Mouse (Mus musculus) T-cell, adult 2 months (primary cell): ENCODE data around the gene Podxl.

ENCODE experiments used
- DNase-seq: peaks from one replicate; pipeline ENCODE4 v3.0.0; 2022; ENCODE audit warnings: low spot score

The Podxl gene

DNA sequence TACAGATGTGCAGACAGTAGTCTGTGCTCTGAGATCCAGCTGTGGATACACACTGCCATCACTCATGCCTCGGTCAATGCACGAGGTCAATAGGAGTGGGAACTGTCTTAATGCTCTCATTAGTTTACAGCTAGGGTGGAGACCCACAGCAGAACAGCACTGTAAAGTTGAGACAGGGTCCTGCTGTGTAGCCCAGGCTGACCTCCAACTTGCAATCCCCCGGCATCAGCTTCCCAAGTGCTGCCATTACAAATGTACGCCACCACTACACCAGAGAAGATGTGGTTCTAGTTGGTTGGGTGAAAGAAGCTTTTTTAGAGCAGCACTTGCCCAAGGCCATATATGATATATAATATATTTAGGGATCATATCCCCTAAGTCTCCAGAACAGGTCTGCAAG is 40.1 kb downstream of the Podxl start:
- no peak for DNase-seq

DNA sequence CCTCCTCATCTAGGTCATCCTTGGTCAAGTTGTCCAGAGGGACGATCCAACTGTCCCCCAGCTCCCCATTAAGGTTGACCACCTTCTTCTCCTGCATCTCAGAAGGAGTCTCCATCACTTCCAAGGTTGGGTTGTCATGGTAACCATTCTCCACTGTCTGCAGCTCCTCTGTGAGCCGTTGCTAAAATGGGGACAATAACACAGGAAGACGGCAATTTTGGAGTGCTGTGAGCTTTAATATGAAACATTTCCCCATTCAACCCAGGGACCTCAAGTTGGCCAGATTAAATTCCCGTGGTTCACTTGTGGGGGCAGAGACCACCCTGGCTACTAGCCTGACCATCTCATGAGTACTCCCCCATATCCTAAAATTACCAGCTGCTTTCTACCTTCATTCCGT is 40.7 kb downstream of the Podxl start:
- DNase-seq, result no peak

DNA sequence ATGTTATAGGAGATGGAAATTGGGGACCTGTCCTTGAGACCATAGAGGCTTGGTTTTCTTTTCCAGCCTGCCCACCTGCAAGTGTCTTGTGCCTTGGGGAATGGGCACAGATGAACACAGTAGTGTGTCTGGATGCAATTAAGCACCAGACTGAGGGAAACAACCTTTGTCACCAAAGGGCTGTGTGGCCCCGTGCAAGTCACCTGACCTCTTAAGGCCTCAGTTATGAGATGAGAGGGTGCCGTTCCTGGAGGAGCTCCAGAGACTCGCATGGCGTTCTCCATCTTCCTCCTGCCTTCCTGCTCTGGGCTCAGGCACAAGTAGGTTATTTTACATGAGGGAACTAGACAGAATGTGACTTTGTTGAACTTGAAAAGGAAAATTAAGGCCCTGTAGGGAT is 41.3 kb downstream of the Podxl start:
- DNase-seq, result no peak

DNA sequence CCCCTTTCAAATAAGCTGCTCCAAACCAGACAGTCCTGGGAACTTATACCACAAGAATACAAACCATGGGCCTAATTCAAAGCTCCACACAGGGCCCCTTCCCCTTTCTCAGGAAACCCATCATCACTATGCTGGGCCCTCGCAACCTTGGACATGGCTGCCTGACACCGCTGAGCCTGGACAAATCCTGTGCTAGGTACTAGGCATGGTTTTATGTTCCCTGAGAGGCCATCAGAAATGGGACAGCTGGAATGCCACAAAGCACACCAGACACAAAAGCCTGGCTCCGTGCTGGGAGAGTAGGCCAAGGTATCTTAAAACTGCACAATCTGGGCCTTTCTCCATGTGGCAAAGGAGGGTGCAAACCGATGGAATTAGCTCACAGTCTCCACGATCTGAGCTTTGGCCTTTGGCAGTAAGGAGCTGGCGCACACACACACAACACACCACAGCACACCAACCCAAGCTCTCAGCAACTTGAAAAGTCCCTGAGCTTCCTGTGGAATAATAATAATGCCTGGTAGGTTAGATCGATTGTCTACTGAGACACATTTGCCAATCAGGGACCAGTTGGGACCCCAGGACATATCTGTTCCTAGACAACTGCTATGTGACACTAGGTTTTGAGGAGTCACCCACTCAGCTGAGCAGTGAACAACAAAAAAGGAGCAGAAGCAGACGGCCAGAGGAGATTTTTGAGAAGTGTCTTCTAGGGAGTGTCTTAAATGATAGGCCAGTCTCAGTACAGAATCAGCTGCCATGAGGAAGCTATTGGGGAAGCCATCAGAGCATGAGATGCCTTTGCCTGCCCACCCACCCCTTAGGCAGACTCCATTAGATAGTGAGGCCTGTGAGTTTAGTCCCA is 42.1 kb downstream of the Podxl start:
- no peak for DNase-seq

DNA sequence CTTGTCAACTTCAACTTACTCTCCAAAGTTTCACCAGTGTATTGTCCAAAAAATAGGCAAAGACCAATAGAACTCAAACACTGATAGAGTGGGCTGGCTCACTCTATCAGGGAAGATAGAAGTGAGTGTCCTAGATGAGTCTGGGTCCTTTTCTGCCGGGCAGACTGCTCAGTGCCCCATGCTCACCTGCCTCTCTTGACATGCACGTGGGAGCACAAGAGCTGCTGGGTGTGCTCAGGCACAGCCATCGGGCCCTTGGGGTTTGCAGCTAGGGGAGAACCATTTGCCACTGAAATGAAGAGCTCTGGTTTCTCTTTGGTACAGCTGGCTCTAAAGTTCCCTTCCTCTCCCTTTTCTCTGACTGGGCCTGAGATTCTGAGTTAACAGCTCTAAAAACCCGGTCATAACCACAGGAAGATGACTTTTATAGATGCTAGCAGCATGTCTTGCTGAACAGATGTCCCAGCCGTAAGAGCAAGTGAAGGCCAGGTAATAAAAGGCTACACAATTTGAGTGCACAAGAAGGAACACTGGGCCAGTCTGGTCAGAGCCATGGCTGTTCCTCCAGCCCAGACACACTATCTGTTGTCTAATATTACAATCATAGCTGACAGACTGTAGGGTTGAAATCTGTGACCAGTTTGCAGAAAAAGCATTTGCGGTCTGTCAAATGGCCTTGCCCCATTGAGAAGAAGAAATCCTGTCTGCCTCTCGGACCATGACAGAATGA is 43.1 kb downstream of the Podxl start:
- DNase-seq, result no peak

DNA sequence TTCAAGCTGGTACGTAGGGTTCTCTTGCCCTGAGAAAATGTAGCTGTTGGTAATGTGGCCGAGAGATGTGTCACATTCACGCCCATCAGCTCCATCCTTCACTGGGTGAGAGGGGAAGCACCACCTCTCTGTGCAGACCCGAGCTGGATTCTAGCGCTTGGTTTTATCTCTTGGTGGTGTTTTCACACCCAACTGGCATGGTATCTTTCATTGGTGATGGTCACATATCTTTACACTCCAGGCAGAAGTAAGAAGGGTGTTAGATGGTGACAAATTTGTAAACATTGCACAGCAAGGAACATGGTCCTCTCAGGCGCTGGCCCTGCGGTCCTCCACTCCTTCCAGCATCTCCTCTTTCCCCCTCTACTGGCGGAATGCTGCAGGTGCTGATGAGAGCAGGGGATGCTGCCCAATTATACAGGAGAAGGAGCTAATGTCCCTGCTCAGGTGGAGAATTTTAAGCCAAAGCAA is 44.7 kb downstream of the Podxl start:
- DNase-seq, result no peak

DNA sequence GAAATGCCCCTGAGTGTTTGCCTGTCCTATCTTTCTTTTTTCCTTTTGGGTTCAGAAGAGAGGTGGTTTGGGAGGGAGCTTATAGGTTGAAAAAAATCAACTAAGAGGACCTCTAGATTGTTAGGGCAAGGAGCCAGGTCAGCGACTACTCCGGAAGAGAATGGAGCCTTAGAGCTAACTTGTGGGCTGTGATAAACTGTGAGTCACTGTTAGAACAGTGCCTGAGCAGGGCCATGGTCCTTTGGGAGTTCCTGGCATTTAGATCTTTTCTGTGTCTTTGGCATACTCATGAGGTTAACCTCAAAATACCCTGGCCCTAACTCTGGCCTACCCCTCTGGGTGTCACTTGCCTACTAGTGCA is 45.5 kb downstream of the Podxl start:
- no peak for DNase-seq

DNA sequence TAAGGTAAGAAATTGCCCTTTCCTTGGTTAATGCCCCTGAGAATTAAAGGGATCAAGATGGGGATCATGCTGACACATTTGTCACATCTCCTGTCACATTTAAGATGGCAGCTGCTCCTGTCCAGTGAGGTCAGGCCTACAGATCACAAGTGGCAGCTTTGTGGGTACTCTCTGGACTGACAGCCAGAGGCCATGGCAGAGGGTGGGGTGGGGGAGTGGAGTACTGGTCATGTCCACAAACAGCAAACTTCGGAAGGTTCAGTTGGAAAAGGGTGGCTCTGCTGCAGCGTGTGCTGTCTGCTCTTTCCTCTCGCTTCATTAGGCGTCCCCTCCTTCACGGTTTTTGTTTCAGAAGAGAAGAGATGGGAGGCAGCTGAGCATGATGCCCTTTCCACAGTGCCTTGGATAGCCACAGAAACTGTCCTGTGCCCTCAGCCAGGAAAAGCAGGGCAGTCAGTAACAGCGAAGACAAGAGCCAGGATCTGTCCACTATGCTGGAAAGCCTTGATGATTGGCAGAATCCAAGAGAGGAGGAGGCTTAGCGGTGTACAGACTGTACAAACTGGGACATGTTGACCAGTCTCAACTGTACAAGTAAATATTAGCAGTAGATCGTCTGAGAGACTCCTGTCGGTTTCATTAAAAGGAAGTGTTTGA is 46.0 kb downstream of the Podxl start:
- DNase-seq, result no peak

DNA sequence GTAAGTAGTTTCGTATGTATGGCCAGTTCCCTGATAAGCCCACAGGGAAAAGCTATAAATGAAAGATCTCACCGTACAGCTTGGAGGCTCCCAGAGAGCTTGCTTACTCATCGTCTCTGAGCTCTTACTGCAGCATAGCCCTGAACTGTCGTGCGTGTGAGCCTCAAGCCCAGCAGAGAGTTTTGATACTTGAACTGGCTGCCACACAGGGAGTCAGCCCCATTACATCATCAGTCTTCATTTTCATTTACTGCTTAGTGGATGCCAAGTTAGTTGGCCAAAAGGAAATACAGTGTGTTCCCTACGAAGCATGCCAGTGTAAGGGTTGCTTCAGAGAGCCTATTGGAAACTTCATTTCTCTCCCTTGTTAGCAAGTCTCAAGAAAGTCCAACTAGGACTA is 50.1 kb downstream of the Podxl start:
- no peak for DNase-seq

DNA sequence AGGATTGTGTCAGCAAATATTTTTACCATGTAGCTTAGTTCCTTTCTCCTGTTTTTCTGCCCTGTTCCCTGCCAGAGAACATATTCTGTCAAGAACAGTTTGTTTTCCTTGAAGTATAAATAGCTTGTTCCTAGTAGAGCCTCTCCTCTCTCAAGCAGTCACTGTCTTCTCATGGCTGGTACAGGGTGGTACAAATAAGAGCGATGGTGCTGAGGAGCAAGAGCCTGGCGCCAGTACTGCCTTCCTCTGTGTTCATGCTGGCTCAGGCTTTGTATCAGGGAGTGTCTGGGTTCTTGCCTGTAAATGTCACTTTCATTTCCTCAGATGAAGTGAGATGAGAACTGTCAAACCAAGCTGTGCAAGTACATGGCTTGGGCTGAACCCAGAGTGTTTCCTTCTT is 61.2 kb downstream of the Podxl start:
- DNase-seq, result no peak

DNA sequence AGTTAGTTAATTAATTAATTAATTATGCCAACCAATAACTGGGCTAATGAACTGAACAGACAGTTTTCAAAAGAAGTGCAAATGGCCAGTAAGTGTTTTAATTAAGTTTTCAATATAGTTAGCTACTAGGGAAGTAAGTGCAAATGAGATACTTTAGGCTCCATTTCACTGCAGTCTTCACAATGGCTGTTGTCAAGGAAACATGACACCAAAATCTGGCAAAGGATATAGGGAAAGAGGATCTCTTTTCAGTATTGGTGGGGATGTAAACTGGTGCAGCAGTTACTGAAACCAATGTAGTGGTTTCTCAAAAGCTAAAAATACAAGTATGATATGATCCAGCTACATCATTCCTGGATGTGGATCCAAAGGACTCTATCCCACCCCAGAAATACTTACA is 63.1 kb downstream of the Podxl start:
- DNase-seq, result no peak

DNA sequence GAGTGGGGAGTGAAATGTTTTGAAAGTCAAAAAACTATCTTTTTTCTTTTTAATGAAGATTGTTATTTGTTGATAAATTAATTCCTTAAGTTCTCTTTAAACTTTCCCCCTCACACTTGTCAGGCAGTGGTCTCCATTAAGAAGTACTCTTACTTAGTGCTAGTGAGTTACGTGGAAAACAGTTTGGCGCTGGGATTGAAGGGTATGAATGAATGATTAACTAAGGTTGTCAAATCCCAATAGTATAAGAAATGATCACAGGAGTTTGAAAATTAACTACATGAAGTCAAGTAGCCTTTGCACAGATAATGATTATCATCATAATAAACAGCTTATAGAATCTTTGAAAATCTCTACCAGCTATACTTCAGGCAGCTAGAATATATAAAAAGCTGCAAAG is 63.5 kb downstream of the Podxl start:
- no peak for DNase-seq

DNA sequence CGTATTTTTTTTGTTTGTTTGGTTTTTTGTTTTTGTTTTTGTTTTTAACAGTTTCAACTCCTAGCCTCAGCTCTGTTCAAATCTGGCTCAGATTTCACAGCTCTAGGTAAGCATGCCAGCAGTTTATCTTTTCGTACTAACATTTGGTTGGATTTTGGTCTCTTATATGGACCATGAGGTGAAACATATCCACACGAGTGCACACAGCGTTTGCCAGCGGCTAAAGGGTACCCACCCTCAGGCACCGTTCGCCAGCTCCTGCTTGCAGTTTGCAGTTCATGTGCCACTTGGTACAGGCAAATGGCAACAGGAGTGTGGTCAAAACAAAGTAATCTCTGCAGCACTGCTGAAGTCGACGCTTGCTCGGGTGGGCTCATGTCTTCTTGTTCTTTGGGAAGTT is 63.9 kb downstream of the Podxl start:
- no peak for DNase-seq

DNA sequence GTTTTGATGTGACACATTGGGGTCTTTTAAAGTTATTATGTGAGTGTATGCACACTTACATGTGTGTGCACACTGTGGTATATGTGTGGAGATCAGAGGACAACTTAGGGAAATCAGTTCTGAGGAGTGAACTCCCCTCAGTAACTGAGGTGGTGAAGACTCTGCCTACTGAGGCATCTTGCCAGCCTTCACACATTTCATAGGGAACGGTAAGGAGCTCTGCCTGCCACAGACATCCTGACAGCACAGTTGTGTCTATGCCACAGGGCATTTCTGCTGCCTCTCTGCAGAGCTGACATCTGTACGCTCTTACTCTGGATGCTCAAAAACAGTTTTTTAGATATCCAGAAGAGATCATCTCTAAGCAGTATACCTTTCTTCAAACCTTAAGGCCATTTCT is 67.6 kb downstream of the Podxl start:
- no peak for DNase-seq

DNA sequence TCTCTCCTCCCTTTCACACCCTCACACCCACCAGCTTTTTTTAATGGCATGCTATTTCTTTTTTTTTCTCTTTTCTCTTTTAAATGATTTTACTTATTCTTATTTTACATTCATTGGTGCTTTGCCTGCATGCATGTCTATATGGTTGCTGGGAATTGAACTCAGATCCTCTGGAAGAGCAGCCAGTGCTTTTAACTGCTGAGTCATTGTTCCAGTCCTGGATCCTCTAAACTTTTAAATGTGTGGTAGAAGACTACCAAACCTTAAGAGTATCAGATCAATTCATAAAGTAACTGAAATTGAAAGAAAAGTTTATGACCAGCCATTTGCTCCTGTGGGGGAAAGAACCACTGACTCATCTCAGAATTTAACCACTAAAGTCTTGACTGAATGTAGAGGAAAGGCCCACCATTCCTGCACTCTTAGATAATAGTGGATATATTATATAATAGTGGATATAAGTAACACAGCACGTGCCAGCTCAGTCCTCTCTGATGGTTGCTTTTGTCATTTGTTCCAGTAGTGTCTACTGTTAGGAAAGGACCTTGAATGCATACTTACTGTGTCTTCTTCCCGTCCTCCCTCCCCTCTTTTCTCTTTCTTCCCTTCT is 68.6 kb downstream of the Podxl start:
- DNase-seq, result no peak

DNA sequence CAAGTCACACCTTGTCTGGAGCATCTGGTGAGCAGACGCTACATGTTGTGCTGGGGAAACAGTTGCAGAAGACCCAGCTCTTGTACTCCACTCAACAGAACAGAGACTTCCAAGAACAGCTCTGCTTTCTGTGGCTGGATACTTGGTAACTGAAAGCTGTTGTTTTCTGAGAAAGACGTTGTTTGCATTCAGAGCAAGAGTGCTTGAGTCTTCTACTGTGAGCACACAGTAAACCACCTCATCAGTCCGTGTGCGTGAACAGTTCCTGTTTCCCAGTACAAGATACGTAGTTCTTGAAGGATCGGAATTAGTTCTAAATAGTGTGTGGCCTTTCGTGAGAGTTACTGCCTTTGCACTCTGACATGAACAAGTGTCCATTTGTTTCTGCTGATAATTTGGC is 73.8 kb downstream of the Podxl start:
- DNase-seq, result no peak

DNA sequence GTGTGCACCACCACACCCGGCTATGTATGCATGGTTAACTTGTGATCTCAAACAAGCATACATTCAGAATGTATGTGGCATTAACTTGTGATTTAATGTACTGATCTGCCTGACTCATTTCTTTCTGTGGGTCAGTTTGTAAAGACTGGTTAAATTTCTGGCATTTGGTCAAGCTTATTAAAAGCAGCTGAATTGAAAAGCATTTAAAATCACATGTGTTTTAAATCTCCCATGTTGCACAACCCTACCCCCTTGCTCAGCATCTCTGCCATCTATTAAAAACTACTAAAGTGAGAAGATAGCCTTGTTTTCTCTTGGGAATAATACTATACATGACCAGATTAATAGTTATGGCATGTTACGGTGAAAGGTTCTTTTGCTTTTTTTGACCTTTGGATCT is 77.2 kb downstream of the Podxl start:
- DNase-seq, result no peak

DNA sequence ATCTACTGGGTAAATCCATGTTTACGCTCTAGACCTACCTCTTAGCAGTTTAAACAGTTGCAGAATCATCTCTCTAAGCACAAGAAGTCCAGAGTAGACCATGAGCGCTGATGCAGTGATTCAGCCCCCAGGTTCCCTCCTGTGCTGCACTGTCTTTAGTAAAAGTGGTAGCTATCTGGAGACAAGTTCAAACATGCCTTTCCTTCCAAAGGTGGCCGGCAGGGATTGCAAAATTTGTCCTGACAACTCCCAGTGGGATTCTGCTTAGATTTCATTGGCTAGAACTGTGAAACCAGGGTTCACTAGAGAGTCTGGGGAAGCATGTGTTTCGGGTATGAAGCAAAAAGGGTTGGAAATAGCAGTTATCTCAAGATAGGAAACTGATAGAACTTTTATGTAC is 83.8 kb downstream of the Podxl start:
- DNase-seq, result no peak

DNA sequence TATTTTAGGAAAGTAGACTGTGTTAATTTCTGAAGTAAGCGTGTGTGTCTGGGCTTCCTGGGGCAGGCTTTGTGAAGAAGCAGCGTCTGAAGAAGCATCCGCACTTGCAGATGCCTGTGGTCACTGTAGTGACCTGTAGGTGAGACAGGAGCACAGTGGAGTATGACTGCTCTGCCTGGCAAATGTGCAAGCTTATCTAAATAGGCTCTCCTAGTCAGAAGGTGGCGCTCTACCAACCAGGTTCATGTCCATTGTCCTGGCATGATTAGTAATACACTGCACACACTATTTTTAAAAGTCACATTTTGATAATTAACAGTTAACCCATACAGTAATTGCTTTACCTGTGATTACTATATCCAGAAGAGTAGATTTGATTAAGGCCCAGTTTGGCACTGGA is 85.6 kb downstream of the Podxl start:
- no peak for DNase-seq
